Mouse (Mus musculus) G1E-ER4 (cell line): ENCODE data around the gene Bspry. TPM values are rescaled to one million over a fixed set of nuclear protein-coding genes. Genes with fewer than 3 reads are reported as not detected.

Experiments
- GATA1 ChIP-seq: IDR thresholded peaks from one replicate; pipeline ENCODE4 v1.8.0; 2012; ENCODE audit warnings: low read length, inconsistent platforms
- polyA plus RNA-seq: library from polyadenylated mRNA; stranded (reverse); fragments of >175 nt; gene quantifications from 2 replicates; pipeline ENCODE4 v1.2.3, GENCODE M21; 2012

Gene Bspry
- polyA plus RNA-seq, 1 experiment, result 0.03 TPM

DNA sequence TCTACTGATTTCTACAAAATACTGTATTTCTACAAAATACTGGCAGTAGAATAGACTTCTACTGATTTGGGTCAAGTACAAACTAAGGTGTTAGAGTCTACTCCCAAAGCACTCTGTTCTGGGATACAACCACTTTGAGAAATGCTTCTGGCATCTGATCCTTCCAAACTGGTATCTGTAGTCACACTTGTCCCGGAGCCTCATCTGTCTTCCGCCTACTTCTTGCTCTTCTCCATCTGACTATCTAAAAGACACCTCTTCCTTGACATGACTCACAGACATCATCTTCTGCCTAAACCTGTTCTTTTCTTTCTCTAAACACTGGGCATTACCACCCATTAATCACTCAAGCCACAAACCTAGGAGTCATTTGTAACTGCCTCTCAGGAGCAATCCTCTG is 7.8 kb upstream of the Bspry start:
- TF ChIP-seq GATA1, result no peak

DNA sequence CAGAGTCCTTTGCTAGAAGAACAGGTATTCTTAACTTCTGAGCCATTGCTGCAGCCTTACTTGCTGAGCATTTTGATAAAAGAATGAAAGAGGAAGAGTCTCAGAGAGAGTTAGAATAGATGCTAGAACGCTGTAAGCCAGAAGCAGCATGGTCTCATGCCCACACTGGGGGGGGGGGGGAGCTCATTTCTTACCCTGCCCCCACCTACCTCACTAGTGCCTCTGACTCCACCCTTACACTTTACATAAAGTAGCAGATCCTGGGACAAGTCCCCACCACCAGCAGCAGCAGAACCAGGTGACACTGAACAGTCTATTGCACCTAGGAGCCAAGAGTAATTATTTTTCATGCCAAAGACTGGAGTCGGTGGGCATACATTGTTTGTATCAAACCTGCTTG is 4.7 kb upstream of the Bspry start:
- TF ChIP-seq GATA1, result no peak

DNA sequence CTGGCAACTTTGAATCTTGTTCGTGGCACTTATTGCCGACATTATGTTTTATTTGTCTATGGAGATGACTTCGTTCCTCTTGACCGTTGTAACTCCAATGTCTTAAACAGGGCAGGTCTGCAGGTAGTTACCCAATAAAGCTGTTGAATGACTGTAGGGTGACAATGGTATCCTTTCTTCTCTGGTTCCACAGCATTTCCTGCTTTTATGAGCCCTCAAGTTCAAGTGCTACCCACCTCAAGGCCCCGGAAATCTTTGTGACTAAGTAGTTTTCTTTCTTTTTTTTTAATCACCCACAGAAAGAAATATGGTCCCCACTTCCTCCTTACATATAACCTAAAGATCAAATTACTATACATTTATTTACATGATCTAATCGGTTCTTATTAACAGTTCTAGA is 4.1 kb upstream of the Bspry start:
- no peak for TF ChIP-seq GATA1

GRCm38 (mm10) chr4:62477542-62478244 is 2.2 kb upstream of the Bspry start:
- TF ChIP-seq GATA1, result no peak

- TF ChIP-seq GATA1, result no peak
Measured at GRCm38 (mm10) chr4:62480709-62481605, 1.1 kb downstream of the Bspry start.

- no peak for TF ChIP-seq GATA1
Measured at GRCm38 (mm10) chr4:62484928-62485327, 5.1 kb downstream of the Bspry start.

GRCm38 (mm10) chr4:62485450-62486161 is 5.8 kb downstream of the Bspry start:
- TF ChIP-seq GATA1, result no peak

DNA sequence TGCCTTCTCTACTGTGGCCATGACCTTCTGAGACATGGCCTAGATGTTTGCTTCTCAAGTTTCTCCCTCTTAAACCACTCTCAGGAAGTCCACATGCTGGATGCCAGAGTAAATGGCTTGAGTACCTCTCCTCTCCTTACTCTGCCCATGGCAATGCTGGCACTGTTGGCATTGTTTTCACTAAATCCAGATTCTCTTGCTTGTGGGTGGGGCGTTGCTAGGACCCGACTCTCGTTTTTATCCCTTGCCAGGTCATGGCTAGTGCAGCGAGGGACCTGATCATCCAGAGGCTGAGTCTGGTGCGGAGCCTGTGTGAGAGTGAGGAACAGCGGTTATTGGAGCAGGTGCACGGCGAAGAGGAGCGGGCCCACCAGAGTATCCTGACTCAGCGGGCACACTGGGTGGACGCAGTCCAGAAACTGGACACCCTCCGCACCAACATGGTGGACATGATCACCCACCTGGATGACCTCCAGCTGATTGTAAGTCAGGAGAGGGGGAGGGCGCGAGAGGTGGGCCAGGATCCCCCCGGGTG is 6.4 kb downstream of the Bspry start:
- no peak for TF ChIP-seq GATA1

DNA sequence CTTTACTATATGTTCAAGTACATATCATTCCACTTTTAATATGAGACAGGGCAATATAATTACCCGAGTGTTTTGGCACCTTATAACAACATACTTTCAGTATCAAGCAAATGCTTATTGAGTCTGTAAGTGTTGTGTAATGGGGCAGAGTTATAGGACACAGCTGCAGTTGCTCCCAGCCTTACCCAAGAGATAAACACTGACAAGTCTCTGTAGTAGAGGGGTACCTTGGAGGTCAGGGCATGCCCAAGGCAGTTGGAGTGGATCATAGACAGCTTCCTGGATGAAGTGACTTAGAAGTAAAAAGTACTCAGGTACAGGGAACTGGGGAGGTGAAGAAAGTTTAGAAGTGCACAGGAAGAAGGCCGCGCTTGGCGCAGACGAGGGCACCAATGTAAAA is 7.3 kb downstream of the Bspry start:
- no peak for TF ChIP-seq GATA1

GRCm38 (mm10) chr4:62487914-62488313 is 8.1 kb downstream of the Bspry start:
- no peak for TF ChIP-seq GATA1

DNA sequence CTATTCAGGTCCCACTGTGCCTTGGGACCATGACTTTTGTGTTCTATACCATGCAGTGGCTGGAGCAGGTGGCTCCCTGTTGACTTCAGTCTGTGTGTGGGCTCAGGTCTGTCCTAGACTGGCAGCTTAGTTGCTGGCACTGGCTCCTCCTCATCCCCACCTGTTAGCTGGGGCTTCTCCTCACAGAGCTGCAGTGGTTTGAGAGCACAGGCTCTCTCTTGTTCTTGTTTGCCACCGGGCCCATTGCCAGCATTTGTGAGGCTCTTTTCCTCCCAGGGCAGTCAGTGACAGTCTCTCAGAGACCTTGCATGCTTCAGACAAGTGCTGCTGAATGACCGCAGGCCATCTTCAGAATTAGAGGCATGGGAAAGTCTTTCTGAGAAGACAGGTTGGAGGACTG is 12.8 kb downstream of the Bspry start:
- TF ChIP-seq GATA1, result no peak

DNA sequence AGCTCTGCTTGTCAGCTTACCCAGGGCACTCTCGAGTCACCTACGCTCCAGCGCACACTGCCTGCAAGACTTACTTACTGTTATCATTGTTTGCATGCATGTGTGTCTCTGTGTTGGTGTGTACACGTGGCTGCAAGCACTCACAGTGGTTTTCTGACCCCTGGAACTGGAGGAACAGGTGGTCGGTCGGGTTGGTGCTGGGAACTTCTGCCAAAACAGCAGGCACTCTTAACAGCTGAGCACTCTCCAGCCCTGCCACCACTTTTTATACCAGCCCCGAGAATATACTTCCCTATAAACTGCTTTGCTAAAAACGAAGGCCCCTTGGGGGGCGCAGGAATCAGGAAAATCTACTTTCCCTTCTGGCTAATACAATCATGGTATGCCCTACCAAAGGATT is 14.4 kb downstream of the Bspry start:
- no peak for TF ChIP-seq GATA1

DNA sequence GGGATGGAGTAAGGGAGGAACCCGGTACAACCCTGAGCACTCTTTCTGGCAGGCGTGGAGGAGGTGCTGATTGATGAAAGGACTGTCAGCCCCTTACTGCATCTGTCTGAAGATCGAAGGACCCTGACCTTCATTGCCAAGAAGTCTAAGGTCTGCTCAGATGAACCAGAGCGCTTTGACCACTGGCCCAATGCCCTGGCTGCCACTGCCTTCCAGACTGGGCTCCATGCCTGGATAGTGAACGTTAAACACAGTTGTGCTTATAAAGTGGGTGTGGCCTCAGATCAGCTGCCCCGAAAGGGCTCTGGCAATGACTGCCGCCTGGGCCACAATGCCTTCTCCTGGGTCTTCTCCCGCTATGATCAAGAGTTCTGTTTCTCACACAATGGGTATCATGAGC is 16.1 kb downstream of the Bspry start:
- TF ChIP-seq GATA1, result no peak

GRCm38 (mm10) chr4:62496815-62497214 is 17.0 kb downstream of the Bspry start:
- no peak for TF ChIP-seq GATA1

DNA sequence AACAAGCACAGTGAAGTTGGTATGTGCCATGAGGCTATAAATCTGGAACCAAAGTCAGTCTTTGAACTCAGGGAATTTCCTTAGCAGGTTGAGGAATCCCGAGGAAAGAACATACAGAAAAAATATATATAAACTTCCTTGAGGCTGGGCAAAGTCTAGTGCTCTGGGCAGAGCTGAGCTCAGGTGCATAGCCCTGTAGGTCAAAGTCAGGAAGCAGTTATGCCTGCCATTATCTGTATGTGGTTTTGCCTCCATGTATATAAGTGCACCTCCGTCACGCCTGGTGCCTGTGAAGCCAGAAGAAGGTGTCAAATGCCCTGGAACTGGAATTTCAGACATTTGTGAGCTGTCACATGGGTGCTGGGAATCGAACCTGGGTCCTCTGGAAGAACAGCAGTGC is 20.9 kb downstream of the Bspry start:
- TF ChIP-seq GATA1, result no peak

GRCm38 (mm10) chr4:62501534-62501933 is 21.7 kb downstream of the Bspry start:
- no peak for TF ChIP-seq GATA1
